Mouse (Mus musculus): ENCODE measurements around the gene Izumo4.

The Izumo4 gene

DNA sequence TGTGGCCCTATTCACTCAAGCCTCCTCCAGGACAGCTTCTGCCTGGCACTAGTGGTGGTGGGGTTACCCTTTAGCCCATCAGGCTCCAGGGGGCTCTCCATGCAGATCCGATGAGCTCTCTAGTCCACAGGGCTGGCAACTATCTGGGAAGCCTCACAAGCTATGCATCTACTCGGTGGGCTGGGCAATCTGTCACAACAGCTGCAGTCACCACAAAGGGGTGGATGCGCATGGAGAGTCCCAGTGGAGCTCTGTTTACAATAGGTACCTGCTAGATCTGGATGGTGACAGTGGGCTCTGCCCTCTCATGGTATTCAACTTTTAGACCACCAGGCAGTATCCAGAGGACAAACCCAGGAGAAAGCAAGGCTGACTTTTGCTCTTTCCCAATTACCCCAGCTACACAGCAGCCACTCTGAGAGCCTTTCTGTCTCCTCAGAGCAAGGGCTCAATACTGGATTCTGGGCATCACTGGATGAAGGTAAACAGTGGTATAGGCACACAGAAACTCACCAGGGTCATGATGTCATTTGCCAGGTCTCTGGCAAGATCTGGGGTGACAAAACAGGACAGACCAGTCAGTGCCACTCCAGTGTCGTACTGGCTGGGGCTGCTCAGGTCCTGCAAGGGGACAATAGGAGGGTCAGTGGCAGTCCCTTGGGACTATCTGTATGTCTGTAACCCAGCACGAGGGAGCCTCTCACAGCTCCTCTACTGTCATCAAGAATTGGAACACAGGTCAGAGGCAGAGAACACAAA lies 25.6 kb downstream of the Izumo4 start:
- DNase-seq (ENCODE audit: low spot score), result no peak

DNA sequence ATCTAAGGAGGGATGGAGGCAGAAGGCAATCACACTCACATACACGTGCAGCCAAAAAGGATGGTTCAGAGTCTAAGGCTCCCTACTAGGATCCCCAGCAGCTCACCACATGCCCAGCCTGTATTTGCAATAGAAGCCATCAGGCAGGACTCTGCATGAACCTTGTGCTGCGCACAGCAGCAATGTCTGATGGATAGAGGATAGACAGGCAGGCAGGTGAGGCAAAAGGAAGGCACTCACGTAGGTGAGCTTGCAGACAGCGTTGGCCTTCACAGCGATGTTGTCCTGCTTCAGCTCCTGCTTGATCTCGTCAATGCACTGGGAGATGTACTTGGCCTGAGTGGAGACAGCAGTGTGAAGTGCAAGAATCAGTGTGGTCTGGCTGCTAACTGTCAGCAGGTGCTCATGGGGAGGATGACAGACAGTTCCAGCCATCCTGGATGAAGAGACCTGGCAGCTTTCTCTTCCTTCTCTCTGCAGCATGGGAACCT lies 30.7 kb downstream of the Izumo4 start:
- DNase-seq (ENCODE audit: low spot score), result no peak

DNA sequence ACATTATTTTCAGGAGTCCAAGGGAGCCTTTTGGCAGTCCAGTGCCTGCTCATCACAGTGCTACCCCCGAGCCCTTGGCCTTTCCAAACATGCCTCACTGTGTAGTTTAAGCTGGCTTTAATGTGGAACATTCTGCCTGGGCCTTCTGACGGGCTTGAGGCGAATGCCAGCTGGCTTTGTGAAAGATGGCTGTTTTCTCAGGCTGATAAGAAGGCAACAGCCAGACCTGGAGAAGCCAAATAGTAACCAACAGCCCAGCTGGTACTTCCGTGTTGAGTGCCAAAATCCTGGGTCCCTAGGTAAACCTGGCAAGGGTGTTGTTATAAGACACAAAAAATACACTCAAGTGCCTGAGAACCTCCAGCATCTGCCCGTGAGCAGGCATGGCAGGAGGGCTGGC lies 34.7 kb downstream of the Izumo4 start:
- no peak for DNase-seq (ENCODE audit: low spot score)

DNA sequence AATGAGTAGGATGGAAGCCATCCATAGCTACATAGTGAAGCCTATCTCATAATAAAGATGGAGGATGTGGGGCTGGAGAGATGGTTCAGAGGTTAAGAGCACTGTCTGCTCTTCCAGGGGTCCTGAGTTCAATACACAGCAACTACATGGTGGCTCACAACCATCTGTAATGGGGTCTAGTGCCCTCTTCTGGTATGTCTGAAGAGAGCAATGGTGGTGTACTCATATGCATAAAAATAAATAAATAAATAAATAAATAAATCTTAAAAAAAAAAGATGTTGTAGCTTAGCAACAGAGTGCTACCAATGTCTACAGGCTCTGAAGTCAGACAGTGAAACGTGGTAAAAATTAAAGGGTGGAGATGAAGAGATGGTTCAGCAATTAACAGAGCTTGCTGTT lies 36.7 kb downstream of the Izumo4 start:
- no peak for DNase-seq (ENCODE audit: low spot score)

DNA sequence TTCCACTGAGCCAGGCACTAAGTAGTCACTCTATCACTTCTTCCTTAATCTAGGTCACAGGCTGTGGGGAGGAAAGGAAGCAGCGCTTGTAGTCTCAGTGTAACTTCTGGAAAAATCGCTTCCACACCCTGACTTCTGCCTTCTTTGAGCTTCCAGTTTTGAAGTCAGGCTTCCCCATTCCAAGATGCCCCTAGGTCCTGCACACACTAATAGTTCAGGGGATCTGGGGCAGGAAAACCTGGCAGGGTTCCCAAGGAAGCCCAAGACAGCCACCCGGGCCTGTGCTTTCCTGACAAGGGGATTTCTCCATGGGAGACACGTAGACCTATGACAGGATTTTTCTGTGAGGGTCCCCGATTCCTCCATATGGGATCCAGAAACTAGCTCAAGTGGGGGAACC lies 39.2 kb downstream of the Izumo4 start:
- no peak for DNase-seq (ENCODE audit: low spot score)

DNA sequence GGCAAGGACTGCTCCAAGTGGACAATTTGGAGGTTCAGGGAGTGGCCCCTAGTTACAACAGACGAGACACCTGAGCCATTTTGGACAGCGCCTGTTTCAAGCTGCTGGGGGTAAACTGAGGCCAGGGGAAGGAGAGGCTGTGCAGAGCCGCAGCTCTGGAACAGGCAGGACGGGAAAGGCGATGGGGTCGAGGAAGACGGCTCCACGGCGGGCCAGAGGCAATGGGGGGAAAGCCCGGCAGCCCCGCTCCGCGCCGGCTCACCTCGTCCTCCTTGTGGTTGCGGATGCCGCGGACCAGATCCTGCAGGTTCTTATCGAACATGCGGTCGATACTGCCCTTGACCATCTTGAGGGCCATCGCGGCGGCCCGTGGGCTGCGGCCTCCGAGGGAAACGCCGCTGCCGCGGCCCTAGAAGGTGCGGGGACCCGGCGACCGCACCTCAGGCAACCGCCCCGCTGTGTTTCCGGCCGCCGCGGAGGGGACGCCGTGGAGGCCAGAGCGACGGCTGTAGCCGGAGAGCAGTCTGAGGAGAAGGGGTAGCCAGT lies 39.7 kb downstream of the Izumo4 start:
- DNase-seq (ENCODE audit: low spot score), result no peak

DNA sequence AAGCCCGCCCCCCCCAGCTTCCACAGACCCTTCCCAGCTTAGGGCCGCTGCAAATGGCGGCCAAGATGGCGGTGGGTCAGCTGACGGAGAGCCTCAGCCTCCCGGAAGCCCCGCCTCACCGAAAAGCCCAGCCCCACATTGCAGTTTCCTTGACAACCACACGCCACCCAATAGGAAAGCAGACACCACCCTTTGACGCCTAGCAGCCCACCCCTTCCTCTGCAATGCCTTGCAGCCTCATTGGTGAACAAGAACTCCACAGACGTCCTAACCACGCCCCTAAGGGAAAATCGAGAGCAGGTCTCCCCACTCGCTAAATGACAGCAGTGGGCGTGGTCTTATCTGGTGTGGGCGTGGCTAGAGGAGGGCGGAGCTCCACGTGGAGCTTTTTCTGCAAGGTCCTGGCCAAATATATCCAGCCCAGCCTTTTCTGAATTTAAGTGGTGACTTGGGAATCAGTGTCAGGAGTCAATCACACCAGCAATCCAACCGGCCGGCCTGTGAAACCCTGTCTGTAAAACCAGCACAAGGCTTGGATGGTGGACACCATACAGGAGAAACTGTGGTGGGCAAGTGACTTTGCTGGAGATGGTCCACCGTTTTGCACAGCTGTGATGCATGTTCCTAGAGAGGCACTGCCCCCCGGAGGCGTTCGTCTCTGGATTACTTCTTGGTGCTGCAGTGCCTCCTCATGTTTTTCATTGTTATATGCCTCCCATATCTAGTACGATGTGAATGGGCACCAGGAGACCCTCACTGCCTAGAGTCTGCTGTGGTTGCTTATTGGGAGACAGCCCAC lies 40.4 kb downstream of the Izumo4 start, which contains the start of gene Ap3d1:
TSS of gene Ap3d1 (minus strand) at position 85 of the 799 bp plus-strand sequence.
- peak; percentile 99 for DNase-seq (ENCODE audit: low spot score)

DNA sequence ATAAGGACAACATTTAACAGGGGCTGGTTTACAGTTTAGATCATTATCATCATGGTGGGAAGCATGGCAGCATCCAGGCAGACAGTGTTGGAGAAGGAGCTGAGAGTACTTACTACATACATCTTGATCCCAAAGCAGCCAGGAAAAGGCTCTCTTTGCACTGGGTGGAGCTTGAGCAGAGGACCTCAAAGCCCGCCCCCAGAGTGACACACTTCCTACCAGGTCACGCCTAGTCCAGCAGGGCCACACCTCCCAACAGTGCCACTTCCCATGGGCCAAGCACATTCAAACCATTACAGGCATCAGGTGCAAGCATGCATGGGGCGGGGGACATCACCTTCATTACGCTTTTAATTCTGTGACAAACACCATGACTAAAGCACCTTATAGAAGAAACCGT lies 42.3 kb downstream of the Izumo4 start:
- DNase-seq (ENCODE audit: low spot score), result peak; percentile 72

DNA sequence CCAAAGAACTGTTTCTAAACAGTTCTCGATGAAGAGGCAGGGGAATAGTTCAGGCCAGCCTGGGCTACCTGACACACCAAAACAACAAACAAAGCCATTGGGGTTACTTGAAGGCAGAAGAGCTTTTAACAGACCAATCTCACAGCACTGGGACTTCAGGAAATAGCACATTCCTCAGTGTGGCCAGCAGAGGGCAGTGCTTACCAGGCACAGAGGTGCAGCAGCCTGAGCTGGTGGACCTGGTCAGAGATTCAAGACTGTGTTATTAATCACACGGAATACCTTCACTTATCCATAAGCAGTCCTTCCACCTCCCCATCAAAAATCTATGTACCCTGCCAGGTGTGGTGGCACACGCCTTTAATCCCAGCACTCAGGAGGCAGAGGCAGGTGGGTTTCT lies 45.4 kb downstream of the Izumo4 start:
- peak; percentile 74 for DNase-seq (ENCODE audit: low spot score)

DNA sequence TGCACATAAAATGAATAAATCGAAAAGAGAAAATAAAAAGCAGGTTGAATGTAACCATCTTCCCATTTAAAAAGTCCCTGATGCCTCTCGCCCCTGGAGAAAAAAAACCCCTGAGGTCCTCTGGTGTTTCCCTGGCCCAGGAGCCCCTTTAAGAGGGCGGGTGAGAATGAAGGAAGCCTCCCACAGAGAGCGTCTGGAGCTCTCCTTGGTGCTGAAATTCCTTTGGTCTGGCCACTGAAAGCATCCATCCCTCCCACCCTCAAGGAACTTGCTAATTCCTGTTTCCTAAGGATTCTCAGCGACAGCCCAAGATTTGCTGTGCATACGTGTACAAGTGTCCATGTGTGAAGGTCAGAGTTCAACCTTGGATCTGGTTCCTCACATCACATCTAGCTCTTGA lies 46.6 kb downstream of the Izumo4 start:
- peak; percentile 72 for DNase-seq (ENCODE audit: low spot score)

DNA sequence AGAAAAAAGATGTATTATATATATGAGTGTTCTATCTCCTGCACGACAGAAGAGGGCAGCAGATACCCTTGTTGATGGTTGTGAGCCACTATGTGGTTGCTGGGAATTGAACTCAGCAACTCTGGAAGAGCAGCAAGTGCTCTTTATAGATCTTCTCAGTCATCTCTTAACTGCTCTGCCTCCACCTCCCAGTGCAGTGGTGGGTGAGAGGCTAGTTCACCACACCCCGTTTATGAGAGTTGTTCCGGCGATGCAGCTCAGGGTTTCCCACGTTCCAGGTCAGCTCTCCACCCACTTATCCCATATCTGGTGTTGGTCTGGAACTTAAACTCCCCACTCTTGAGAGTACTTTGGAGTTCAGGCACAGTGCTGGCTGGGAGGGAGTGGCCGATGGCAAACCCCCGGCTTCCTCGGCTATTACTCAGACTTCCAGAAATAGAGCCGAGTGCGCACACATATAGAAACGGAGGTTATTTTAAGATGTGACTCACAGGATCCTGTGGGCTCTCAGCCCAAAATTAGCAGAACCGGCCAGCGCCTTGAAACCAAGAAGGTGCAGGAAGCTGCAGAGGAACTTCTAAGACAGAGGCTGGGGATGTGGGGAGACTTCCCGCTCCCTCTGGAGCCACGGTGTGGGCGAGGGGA lies 49.3 kb downstream of the Izumo4 start:
- peak; percentile 56 for DNase-seq (ENCODE audit: low spot score)

DNA sequence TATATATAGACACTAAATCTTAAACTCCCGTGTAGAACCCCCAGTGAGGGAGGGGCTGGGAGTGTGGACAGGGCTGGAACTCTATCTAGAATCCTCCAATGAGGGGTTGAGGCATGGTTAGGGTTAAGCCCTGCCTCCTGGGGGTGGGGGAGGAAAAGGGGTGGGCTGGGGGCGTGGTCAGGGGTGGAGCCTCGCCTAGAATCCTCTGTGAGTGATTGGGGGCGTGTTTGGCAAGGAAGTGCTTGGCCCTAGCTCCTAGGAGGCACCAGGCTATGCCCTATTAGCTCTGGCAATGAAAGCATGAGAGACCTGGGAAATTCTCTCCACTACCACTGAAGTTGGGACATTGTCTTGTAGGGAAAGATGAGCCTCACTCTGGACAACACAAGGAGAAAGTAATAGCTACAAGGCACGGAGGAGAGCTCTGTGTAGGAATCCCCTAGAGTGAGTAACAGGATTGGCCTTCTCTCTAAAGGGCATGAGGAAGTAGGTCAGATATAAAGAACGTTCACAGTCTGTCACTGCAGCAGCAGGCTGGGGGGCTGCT lies 50.2 kb downstream of the Izumo4 start:
- DNase-seq (ENCODE audit: low spot score), result peak; percentile 79

DNA sequence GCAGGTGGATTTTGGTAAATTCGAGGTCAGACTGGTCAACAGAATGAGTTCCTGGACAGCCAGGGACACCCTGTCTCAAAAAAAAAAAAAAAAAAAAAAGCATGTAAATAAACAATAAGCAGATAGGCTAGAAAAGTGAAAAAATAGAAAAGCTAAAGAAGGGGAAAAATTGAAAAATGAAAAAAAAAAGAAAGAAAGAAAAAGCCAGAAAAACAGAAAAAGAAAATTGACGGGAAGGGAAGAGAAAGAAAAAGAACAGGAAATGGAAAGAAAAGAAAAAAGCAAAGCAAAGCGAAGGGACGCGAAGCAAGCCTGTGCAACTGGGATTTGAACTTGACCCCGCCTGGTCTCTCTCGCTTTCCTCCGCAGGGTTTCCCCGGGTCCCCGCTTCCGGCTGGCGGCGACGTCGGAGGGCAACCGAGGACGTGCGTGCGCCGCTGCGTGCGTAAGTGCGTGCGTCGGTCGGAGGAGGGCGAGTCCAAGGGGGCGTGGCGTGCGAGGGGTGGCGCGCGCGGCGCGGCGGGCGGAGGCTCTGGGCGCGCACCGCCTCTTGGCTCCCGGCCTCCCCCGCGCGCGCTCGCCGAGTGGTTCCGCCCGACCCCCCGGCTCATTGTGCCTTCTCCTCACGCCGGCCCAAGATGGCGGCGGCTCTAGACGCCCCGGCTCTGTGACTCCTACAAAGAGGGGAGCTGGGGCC lies 52.8 kb downstream of the Izumo4 start, which contains the start of gene Dot1l:
TSS of gene Dot1l (plus strand) at position 613 of the 697 bp plus-strand sequence.
- peak; percentile 94 for DNase-seq (ENCODE audit: low spot score)

Data from c-Kit-positive CD71-positive TER-119-positive erythroid progenitor cells, embryonic 14.5 days (primary cell).